Mouse (Mus musculus): ENCODE data around the gene Hmox1. TPM values are rescaled to one million over a fixed set of nuclear protein-coding genes. Genes with fewer than 3 reads are reported as not detected.

Hmox1 gene
- polyA plus RNA-seq, 1 experiment, result 16.6 TPM

DNA sequence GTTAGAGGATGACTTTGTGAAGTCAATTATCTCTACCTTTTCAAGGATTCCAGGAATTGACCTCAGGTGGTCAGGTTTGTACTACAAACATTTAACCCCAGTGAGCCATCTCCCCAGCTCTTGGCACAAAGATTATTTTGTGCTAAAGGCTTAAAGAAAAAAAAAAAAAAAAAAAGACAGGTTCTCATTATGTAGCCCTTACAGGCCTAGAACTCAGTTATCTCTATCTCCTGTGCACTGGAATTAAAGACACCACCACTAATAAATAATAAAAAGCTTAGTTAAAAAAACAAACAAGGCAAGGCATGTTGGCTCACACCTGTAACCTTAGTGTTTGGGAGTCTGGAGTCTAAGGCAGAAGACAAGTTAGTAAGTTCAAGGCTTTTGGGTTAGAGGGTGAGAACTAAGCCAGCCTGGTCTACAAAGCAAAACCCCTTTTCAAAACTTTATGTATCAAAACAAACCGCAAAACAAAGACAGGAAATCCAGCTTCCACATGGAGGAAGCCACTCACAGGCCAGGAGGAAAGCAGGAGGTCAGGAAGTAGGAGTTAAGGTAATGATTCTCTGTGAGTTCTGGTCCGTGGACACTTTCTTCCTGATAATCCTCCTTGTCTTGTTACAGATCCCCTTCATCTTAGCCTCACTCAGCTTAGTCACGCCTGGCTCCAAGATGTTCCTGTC lies 8.9 kb upstream of the Hmox1 start:
- H3K27me3 ChIP-seq (ENCODE audit: control insufficient read depth, insufficient read depth, low read length), result no peaks in the 10 kb centered on the region
- 45% methylated on average over 3 of the region's 3 CpGs for WGBS
- peaks cover 24% of the 10 kb centered on the region for H3K4me1 ChIP-seq (replicated peaks; ENCODE audit: control insufficient read depth, insufficient read depth, low read length)
- H3K4me3 ChIP-seq (ENCODE audit: control insufficient read depth, insufficient read depth, low read length), result no peak overlapping the region
- no peak for DNase-seq
- no peaks in the 10 kb centered on the region for H3K36me3 ChIP-seq (ENCODE audit: control insufficient read depth, insufficient read depth, low read length)
- no peak overlapping the region for H3K27ac ChIP-seq (ENCODE audit: control insufficient read depth, insufficient read depth, low read length)
- TF ChIP-seq POLR2A (IDR thresholded peaks at IDR 0.05; ENCODE audit: control insufficient read depth, extremely low read depth, insufficient read depth, low read length, poor library complexity) (no peak), CTCF (IDR thresholded peaks at IDR 0.05; ENCODE audit: borderline replicate concordance, control insufficient read depth, extremely low read depth, insufficient read depth, low read length, poor library complexity) (no peak)

DNA sequence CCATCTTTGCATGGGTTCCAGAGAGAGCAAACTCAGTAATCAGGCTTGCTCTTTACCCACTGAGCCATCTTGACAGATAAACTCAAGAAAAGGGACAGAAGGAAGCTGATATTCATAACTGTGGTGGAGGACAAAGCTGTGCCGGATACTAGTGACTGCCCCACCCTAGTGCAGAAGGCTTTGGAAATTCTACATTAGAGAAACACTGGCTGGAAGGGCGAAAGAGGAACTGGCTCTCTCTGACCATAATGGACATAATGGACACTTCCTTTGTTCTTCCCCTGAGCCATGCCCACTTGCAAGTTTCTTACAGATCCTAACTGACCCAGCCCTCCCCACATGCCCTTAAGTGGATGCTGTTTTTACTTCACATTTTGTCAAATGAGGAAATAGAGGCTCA lies 7.4 kb upstream of the Hmox1 start:
- TF ChIP-seq CTCF (IDR thresholded peaks at IDR 0.05; ENCODE audit: borderline replicate concordance, control insufficient read depth, extremely low read depth, insufficient read depth, low read length, poor library complexity) (no peak), POLR2A (IDR thresholded peaks at IDR 0.05; ENCODE audit: control insufficient read depth, extremely low read depth, insufficient read depth, low read length, poor library complexity) (no peak)
- 90% methylated on average over 2 of the region's 2 CpGs for WGBS
- Histone ChIP-seq H3K4me3 (ENCODE audit: control insufficient read depth, insufficient read depth, low read length) (no peak overlapping the region), H3K27me3 (ENCODE audit: control insufficient read depth, insufficient read depth, low read length) (no peaks in the 10 kb centered on the region), H3K4me1 (replicated peaks; ENCODE audit: control insufficient read depth, insufficient read depth, low read length) (peaks cover 26% of the 10 kb centered on the region), H3K27ac (ENCODE audit: control insufficient read depth, insufficient read depth, low read length) (no peak overlapping the region), H3K36me3 (ENCODE audit: control insufficient read depth, insufficient read depth, low read length) (no peaks in the 10 kb centered on the region)
- DNase-seq, result no peak

DNA sequence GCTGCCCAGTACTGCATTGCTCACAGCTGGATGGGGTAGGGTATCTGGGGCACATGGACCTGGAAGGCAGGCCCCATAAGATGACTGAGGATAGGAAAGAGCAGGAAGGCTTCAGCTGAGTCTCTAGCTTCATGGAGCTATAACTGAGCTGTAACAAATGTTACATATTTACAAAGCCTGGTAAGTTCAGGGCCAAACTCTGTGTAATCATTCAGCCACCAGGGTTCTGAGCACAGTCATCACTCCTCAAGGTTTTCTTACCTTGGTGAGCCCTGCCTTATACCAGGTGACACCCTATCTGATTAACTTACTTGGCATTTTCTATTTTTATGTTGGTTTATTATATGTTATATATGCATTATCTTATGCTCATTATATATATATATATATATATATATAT lies 6.3 kb upstream of the Hmox1 start:
- Histone ChIP-seq H3K4me1 (replicated peaks; ENCODE audit: control insufficient read depth, insufficient read depth, low read length) (peaks cover 16% of the 10 kb centered on the region), H3K27me3 (ENCODE audit: control insufficient read depth, insufficient read depth, low read length) (no peaks in the 10 kb centered on the region), H3K36me3 (ENCODE audit: control insufficient read depth, insufficient read depth, low read length) (no peaks in the 10 kb centered on the region), H3K27ac (ENCODE audit: control insufficient read depth, insufficient read depth, low read length) (no peak overlapping the region), H3K4me3 (ENCODE audit: control insufficient read depth, insufficient read depth, low read length) (no peak overlapping the region)
- no peak for TF ChIP-seq CTCF (IDR thresholded peaks at IDR 0.05; ENCODE audit: borderline replicate concordance, control insufficient read depth, extremely low read depth, insufficient read depth, low read length, poor library complexity)
- no peak for TF ChIP-seq POLR2A (IDR thresholded peaks at IDR 0.05; ENCODE audit: control insufficient read depth, extremely low read depth, insufficient read depth, low read length, poor library complexity)
- no peak for DNase-seq

DNA sequence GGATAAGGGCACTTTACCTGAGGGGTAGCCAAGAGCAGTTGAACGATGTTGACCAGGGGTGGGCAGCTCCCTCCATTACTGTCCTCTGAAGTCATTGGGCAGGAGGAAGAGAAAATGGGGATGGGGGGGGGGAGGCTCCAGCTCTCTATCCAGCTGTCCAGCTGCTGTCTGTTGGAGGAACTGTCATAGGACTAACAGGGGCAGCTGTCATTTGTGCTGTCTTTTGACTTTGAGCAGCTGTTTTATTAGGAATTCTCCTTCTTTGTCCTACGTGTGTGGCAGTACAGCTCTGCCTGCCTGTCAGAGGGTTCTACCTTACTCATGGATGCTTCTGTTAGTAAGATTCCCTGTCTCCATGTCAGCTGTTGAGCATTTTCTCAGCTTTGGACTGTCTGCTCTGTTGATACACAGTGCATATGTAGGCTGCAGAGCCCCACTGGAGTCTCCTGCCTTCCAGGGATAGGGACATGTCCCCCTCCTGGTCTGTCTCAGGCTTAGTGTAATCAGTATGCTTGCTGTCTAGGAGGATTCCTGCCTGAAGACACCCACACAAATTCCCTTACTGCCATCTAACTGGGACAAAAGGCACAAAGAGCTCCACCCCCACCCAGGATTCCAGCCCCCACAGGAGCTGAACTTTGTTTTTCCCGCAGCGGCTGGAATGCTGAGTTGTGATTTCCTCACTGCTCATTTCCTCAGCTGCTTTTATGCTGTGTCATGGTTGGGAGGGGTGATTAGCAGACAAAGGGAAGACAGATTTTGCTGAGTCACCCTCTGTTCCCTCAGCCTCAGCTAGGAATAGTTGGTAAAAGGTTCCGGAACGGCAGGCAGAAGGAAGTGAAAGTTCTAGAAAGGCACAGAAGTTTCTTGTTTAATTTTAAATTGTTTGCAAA lies 4.2 kb upstream of the Hmox1 start:
- 10% methylated on average over 6 of the region's 6 CpGs for whole genome bisulfite sequencing
- no peak overlapping the region for H3K27ac ChIP-seq (ENCODE audit: control insufficient read depth, insufficient read depth, low read length)
- no peak overlapping the region for H3K4me3 ChIP-seq (ENCODE audit: control insufficient read depth, insufficient read depth, low read length)
- H3K27me3 ChIP-seq (ENCODE audit: control insufficient read depth, insufficient read depth, low read length), result no peaks in the 10 kb centered on the region
- DNase-seq, result peak; percentile 13
- TF ChIP-seq CTCF (IDR thresholded peaks at IDR 0.05; ENCODE audit: borderline replicate concordance, control insufficient read depth, extremely low read depth, insufficient read depth, low read length, poor library complexity), result no peak
- TF ChIP-seq POLR2A (IDR thresholded peaks at IDR 0.05; ENCODE audit: control insufficient read depth, extremely low read depth, insufficient read depth, low read length, poor library complexity), result no peak
- H3K36me3 ChIP-seq (ENCODE audit: control insufficient read depth, insufficient read depth, low read length), result no peaks in the 10 kb centered on the region
- peaks cover 12% of the 10 kb centered on the region; the same call in 1 of the 2 replicates for H3K4me1 ChIP-seq (replicated peaks; ENCODE audit: control insufficient read depth, insufficient read depth, low read length)

DNA sequence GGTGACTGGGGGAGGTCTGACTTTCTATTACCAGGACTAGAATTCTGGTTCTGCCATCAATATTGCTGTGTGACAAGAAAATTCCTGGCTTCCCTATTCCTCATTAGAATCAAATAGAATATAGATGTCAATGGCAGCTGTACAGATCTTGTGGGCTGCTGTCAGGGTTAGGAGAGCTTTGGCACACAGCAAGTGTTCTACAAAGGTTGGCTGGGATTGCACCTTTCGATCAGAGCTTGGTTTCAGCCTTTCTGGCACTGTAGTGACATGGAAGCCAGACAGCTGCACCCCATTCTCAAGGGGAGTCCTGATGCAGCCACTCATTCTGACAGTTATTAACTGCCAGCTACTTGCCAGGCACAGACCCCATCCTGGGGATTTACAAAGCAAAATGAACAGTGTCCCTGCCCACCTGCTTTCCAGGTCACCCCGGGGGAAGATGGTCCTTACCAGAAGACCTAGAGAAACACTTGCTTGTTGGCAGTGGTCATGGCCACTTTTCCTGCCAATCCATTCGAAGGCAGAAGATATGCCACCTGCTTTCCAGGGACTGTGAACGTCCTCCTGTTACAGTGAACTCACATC lies 2.5 kb upstream of the Hmox1 start:
- H3K4me1 ChIP-seq (replicated peaks; ENCODE audit: control insufficient read depth, insufficient read depth, low read length), result peaks cover 12% of the 10 kb centered on the region; the same call in 1 of the 2 replicates
- no peak for DNase-seq
- H3K27me3 ChIP-seq (ENCODE audit: control insufficient read depth, insufficient read depth, low read length), result no peaks in the 10 kb centered on the region
- H3K4me3 ChIP-seq (ENCODE audit: control insufficient read depth, insufficient read depth, low read length), result no peak overlapping the region
- H3K27ac ChIP-seq (ENCODE audit: control insufficient read depth, insufficient read depth, low read length), result no peak overlapping the region
- WGBS, result 92% methylated on average over 4 of the region's 4 CpGs
- no peaks in the 10 kb centered on the region for H3K36me3 ChIP-seq (ENCODE audit: control insufficient read depth, insufficient read depth, low read length)
- no peak for TF ChIP-seq POLR2A (IDR thresholded peaks at IDR 0.05; ENCODE audit: control insufficient read depth, extremely low read depth, insufficient read depth, low read length, poor library complexity)
- no peak for TF ChIP-seq CTCF (IDR thresholded peaks at IDR 0.05; ENCODE audit: borderline replicate concordance, control insufficient read depth, extremely low read depth, insufficient read depth, low read length, poor library complexity)

DNA sequence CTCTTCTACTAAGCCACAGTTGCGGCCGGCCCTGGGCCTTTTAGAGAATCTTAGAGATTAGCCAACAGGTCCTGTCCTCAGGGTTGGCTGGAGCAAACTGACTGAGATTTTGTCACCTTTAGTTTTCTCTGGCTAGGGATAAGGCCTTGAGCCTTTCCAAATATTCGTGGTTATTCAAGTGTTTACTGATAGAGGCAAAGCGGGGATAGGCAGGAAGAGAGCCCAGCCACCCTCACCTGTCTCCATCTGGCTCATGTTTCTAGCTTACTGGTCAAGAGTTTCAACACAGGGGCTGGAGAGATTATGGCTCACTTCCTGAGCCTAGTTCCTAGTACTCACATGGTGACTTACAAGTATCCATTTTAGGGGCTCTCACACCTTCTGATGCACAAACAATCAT lies 9.5 kb downstream of the Hmox1 start:
- DNase-seq, result no peak
- Histone ChIP-seq H3K36me3 (ENCODE audit: control insufficient read depth, insufficient read depth, low read length) (no peaks in the 10 kb centered on the region), H3K27ac (ENCODE audit: control insufficient read depth, insufficient read depth, low read length) (no peak overlapping the region), H3K27me3 (ENCODE audit: control insufficient read depth, insufficient read depth, low read length) (no peaks in the 10 kb centered on the region), H3K4me3 (ENCODE audit: control insufficient read depth, insufficient read depth, low read length) (no peak overlapping the region), H3K4me1 (replicated peaks; ENCODE audit: control insufficient read depth, insufficient read depth, low read length) (no peaks in the 10 kb centered on the region)
- no peak for TF ChIP-seq POLR2A (IDR thresholded peaks at IDR 0.05; ENCODE audit: control insufficient read depth, extremely low read depth, insufficient read depth, low read length, poor library complexity)
- no peak for TF ChIP-seq CTCF (IDR thresholded peaks at IDR 0.05; ENCODE audit: borderline replicate concordance, control insufficient read depth, extremely low read depth, insufficient read depth, low read length, poor library complexity)
- 96% methylated on average over 4 of the region's 4 CpGs for WGBS

Measured in thymus, adult 2 months (tissue).